Mouse (Mus musculus) kidney, embryonic 15.5 days (tissue): ENCODE measurements around the gene Gc. TPM values are rescaled to one million over a fixed set of nuclear protein-coding genes. Genes with fewer than 3 reads are reported as not detected.

Experiments
- polyA plus RNA-seq: library from polyadenylated mRNA; unstranded; fragments of >200 nt; fragmentation: Nextera tagmentation; extraction: Ambion mirVana; gene quantifications from 2 replicates; pipeline ENCODE4 v1.2.1, GENCODE M21; 2015

The Gc gene
- polyA plus RNA-seq, 1 experiment from 2014 or later, result 9.2 TPM

Other genes with a start within 250 kb of the Gc start
- not detected in 2 replicates for gene Npffr2, start 69.5 kb upstream of the Gc start, polyA plus RNA-seq